Mouse (Mus musculus) intestine, postnatal 0 days (tissue): ENCODE data around the gene Chchd2. TPM values are rescaled to one million over a fixed set of nuclear protein-coding genes. Genes with fewer than 3 reads are reported as not detected.

Source experiments
- ATAC-seq: fragments of 200-750 bp; cut with Nextera tagmentation; 2 replicates; pipeline ENCODE4 v1.8.0; 2017; ENCODE audit warnings: mild to moderate bottlenecking, moderate TSS enrichment, moderate library complexity
- H3K27ac ChIP-seq: fragments of 300-500 bp; sonication (generic); 2 replicates; pipeline ENCODE4 v1.5.1; 2014; ENCODE audit warnings: mild to moderate bottlenecking, low read depth, low read length, moderate library complexity
- H3K27me3 ChIP-seq: fragments of 300-500 bp; sonication (generic); replicated peaks from 2 replicates; pipeline ENCODE4 v1.6.1; 2014; ENCODE audit warnings: low read length, mixed read lengths; ENCODE audit not compliant: control insufficient read depth, insufficient read depth
- H3K36me3 ChIP-seq: fragments of 300-500 bp; sonication (generic); 2 replicates; pipeline ENCODE4 v1.6.1; 2014; ENCODE audit warnings: mild to moderate bottlenecking, moderate library complexity; ENCODE audit not compliant: control insufficient read depth, insufficient read depth
- H3K4me1 ChIP-seq: fragments of 300-500 bp; sonication (generic); replicated peaks from 2 replicates; pipeline ENCODE4 v1.6.1; 2014; ENCODE audit warnings: antibody characterized with exemption, low read length, mixed read lengths; ENCODE audit not compliant: control insufficient read depth, insufficient read depth
- H3K4me2 ChIP-seq: fragments of 300-500 bp; sonication (generic); replicated peaks from 2 replicates; pipeline ENCODE4 v1.6.1; 2014; ENCODE audit warnings: low read depth, mild to moderate bottlenecking, moderate library complexity
- H3K4me3 ChIP-seq: fragments of 300-500 bp; sonication (generic); 2 replicates; pipeline ENCODE4 v1.5.1; 2014; ENCODE audit warnings: low read depth, low read length
- H3K9ac ChIP-seq: fragments of 300-500 bp; sonication (generic); 2 replicates; pipeline ENCODE4 v1.6.1; 2014; ENCODE audit warnings: mild to moderate bottlenecking, low read depth, low read length
- H3K9me3 ChIP-seq: fragments of 300-500 bp; sonication (generic); 2 replicates; pipeline ENCODE4 v1.6.1; 2016; ENCODE audit warnings: mixed run types; ENCODE audit not compliant: control insufficient read depth
- CTCF ChIP-seq: sonication (generic); IDR thresholded peaks from 2 replicates; pipeline ENCODE4 v1.5.1; 2016; ENCODE audit warnings: low read depth, mild to moderate bottlenecking, control low read depth, antibody characterized with exemption, moderate library complexity
- WGBS: fragments of 180-500 bp; shearing (Covaris S2); extraction: QIAGEN DNeasy Blood & Tissue Kit; methylation state at CpG from one replicate; pipeline ENCODE4 v1.1.7; 2014; 5-methylcytosine and 5-hydroxymethylcytosine counted together
- polyA plus RNA-seq: library from polyadenylated mRNA; unstranded; fragments of >200 nt; fragmentation: Nextera tagmentation; extraction: Ambion mirVana; gene quantifications from 2 replicates; pipeline ENCODE4 v1.2.1, GENCODE M21; 2015

Gene Chchd2
- 1,534 and 1,607 TPM in 2 replicates for polyA plus RNA-seq

DNA sequence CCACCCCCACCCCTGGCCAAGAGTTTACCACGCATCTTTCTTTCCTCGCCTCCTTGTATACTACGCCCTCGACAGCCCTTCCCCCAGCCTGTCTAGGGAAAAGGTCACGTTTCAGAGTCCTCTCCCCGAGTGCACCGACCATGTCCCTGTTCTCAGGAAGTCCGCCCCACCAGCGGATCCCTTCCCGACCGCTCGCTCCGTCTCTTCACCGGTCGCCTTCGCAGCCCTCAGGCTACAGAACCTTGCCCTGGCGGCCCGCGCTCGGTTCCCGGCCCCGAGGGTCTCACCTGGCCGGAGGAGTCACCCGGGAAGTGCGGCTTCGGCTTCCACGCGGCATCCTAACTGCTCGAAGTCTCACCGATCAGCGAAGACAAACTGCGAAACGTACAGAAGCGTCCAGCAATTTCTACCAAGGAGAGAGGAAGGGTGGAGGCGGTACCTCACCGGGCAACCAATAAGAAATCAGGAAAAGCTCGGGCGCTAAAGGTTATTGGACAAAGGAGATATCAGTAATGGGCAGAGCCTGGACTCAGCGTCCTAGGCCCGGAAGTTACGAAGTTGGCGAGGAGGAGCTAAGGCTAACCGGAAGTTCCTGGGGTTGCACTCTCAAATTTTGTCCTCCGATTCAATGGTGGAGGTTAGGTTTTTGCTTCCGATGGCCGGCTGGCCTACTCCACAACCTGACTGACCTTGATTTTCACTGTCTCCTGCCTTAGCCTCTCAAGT lies at the start of gene Chchd2:
TSS of gene Chchd2 (minus strand) at position 560 of the 726 bp plus-strand sequence.
- H3K4me2 ChIP-seq, result peak within 1 kb of the TSS; percentile 73
- H3K4me1 ChIP-seq, result 0 out of 2 replicates have a peak, but pooled peaks cover 3% of the 10 kb centered on the region
- peak within 1 kb of the TSS; percentile 61 for H3K9ac ChIP-seq
- ATAC-seq, result peak; percentile 99
- H3K27ac ChIP-seq, result peak within 1 kb of the TSS; percentile 91
- no peaks in the 10 kb centered on the region for H3K9me3 ChIP-seq
- peak within 1 kb of the TSS; percentile 54 for H3K4me3 ChIP-seq
- H3K36me3 ChIP-seq, result peaks cover 13% of the 10 kb centered on the region
- H3K27me3 ChIP-seq, result no peaks in the 10 kb centered on the region
- no peak for TF ChIP-seq CTCF
- under 1% methylated on average over 46 of the region's 46 CpGs for WGBS

GRCm38 (mm10) chr5:129936941-129937340 lies 49.7 kb upstream of the Chchd2 start:
- H3K4me1 ChIP-seq, result no peaks in the 10 kb centered on the region
- no peak overlapping the region for H3K4me2 ChIP-seq
- no peak overlapping the region for H3K27ac ChIP-seq
- H3K36me3 ChIP-seq, result no peaks in the 10 kb centered on the region
- H3K4me3 ChIP-seq, result no peak overlapping the region
- no peak overlapping the region for H3K9ac ChIP-seq
- H3K9me3 ChIP-seq, result no peaks in the 10 kb centered on the region
- no peak for ATAC-seq
- TF ChIP-seq CTCF, result no peak
- H3K27me3 ChIP-seq, result no peaks in the 10 kb centered on the region
- 58% methylated on average over 4 of the region's 4 CpGs for WGBS

GRCm38 (mm10) chr5:129929924-129930855 lies 42.9 kb upstream of the Chchd2 start:
- no peak overlapping the region; the same call in 1 of the 2 replicates for H3K27ac ChIP-seq
- no peaks in the 10 kb centered on the region for H3K4me1 ChIP-seq
- 40% methylated on average over 9 of the region's 9 CpGs for WGBS
- H3K4me3 ChIP-seq, result no peak overlapping the region
- no peak overlapping the region for H3K9ac ChIP-seq
- TF ChIP-seq CTCF, result no peak
- H3K36me3 ChIP-seq, result no peaks in the 10 kb centered on the region
- no peaks in the 10 kb centered on the region for H3K27me3 ChIP-seq
- peak; percentile 5; the same call in 1 of the 2 replicates for ATAC-seq
- H3K4me2 ChIP-seq, result no peak overlapping the region
- H3K9me3 ChIP-seq, result no peaks in the 10 kb centered on the region

- H3K4me2 ChIP-seq, result no peak overlapping the region
- no peak overlapping the region for H3K4me3 ChIP-seq
- no peaks in the 10 kb centered on the region for H3K4me1 ChIP-seq
- H3K36me3 ChIP-seq, result no peaks in the 10 kb centered on the region
- H3K9ac ChIP-seq, result no peak overlapping the region
- no peak for TF ChIP-seq CTCF
- no peaks in the 10 kb centered on the region for H3K9me3 ChIP-seq
- no peaks in the 10 kb centered on the region for H3K27me3 ChIP-seq
- no peak for ATAC-seq
- H3K27ac ChIP-seq, result peak overlapping the region; percentile 70
- 43% methylated on average over 5 of the region's 5 CpGs for WGBS
These were observed 38.7 kb upstream of the Chchd2 start for GRCm38 (mm10) chr5:129925933-129926332.

GRCm38 (mm10) chr5:129924820-129925452 lies 37.7 kb upstream of the Chchd2 start:
- TF ChIP-seq CTCF, result no peak
- no peak overlapping the region for H3K4me3 ChIP-seq
- H3K27ac ChIP-seq, result peak overlapping the region; percentile 66
- no peaks in the 10 kb centered on the region for H3K27me3 ChIP-seq
- peak; percentile 92 for ATAC-seq
- no peaks in the 10 kb centered on the region for H3K9me3 ChIP-seq
- no peak overlapping the region for H3K4me2 ChIP-seq
- H3K9ac ChIP-seq, result no peak overlapping the region
- H3K4me1 ChIP-seq, result no peaks in the 10 kb centered on the region
- H3K36me3 ChIP-seq, result no peaks in the 10 kb centered on the region
- WGBS, result 52% methylated on average over 8 of the region's 8 CpGs

- Histone ChIP-seq H3K4me3 (no peak overlapping the region), H3K27me3 (no peaks in the 10 kb centered on the region), H3K36me3 (no peaks in the 10 kb centered on the region), H3K27ac (no peak overlapping the region), H3K9ac (no peak overlapping the region), H3K4me1 (no peaks in the 10 kb centered on the region), H3K9me3 (no peaks in the 10 kb centered on the region), H3K4me2 (no peak overlapping the region)
- no peak for ATAC-seq
- WGBS, result 94% methylated on average over 4 of the region's 4 CpGs
- 0 out of 2 replicates have a peak, but pooled peaks have one; percentile 11 for TF ChIP-seq CTCF
These were observed 34.7 kb upstream of the Chchd2 start for GRCm38 (mm10) chr5:129921972-129922371.
